Mouse (Mus musculus) forebrain, embryonic 12.5 days (tissue): ENCODE results near the gene Plekhg4. TPM values are rescaled to one million over a fixed set of nuclear protein-coding genes. Genes with fewer than 3 reads are reported as not detected.

Experiments
- ATAC-seq: fragments of 200-750 bp; cut with Nextera tagmentation; 2 replicates; pipeline ENCODE4 v1.8.0; 2017; ENCODE audit warnings: moderate TSS enrichment; ENCODE audit not compliant: low FRiP score
- H3K27ac ChIP-seq: fragments of 300-500 bp; sonication (generic); 2 replicates; pipeline ENCODE4 v1.5.1; 2016; ENCODE audit warnings: mild to moderate bottlenecking
- H3K27me3 ChIP-seq: fragments of 300-500 bp; sonication (generic); 2 replicates; pipeline ENCODE4 v1.6.1; 2016; ENCODE audit warnings: mild to moderate bottlenecking
- H3K36me3 ChIP-seq: fragments of 300-500 bp; sonication (generic); replicated peaks from 2 replicates; pipeline ENCODE4 v1.6.1; 2016; ENCODE audit warnings: mild to moderate bottlenecking
- H3K4me1 ChIP-seq: fragments of 300-500 bp; sonication (generic); 2 replicates; pipeline ENCODE4 v1.6.1; 2016
- H3K4me2 ChIP-seq: fragments of 300-500 bp; sonication (generic); 2 replicates; pipeline ENCODE4 v1.6.1; 2016; ENCODE audit warnings: mild to moderate bottlenecking, moderate library complexity
- H3K4me3 ChIP-seq: fragments of 300-500 bp; sonication (generic); replicated peaks from 2 replicates; pipeline ENCODE4 v1.5.1; 2016; ENCODE audit warnings: mild to moderate bottlenecking
- H3K9ac ChIP-seq: fragments of 300-500 bp; sonication (generic); 2 replicates; pipeline ENCODE4 v1.6.1; 2016; ENCODE audit warnings: mild to moderate bottlenecking
- H3K9me3 ChIP-seq: fragments of 300-500 bp; sonication (generic); 2 replicates; pipeline ENCODE4 v1.6.1; 2016
- WGBS: fragments of 180-500 bp; shearing (Covaris S2); methylation state at CpG from one replicate; pipeline ENCODE4 v1.1.7; 2016; 5-methylcytosine and 5-hydroxymethylcytosine counted together
- polyA plus RNA-seq: library from polyadenylated mRNA; unstranded; fragments of >200 nt; fragmentation: Nextera tagmentation; extraction: Ambion mirVana; gene quantifications from 2 replicates; pipeline ENCODE4 v1.2.1, GENCODE M21; 2016

The Plekhg4 gene
- polyA plus RNA-seq, 1 experiment from 2014 or later = 1.2 TPM

GRCm38 (mm10) chr8:105422006-105422405 is 48.9 kb downstream of the Plekhg4 start:
- H3K9me3 ChIP-seq = no peaks in the 10 kb centered on the region
- no peaks in the 10 kb centered on the region for H3K36me3 ChIP-seq
- H3K27me3 ChIP-seq = no peaks in the 10 kb centered on the region
- no peaks in the 10 kb centered on the region for H3K4me1 ChIP-seq
- ATAC-seq = no peak
- H3K9ac ChIP-seq = no peak overlapping the region
- no peak overlapping the region for H3K4me2 ChIP-seq
- H3K27ac ChIP-seq = no peak overlapping the region
- 63% methylated on average over 1 of the region's 1 CpGs for WGBS
- H3K4me3 ChIP-seq = no peak overlapping the region

- Histone ChIP-seq H3K27ac (no peak overlapping the region), H3K4me1 (peaks cover under 1% of the 10 kb centered on the region; the same call in 1 of the 2 replicates), H3K9me3 (no peaks in the 10 kb centered on the region), H3K36me3 (no peaks in the 10 kb centered on the region), H3K4me3 (no peak overlapping the region), H3K4me2 (no peak overlapping the region), H3K9ac (no peak overlapping the region), H3K27me3 (no peaks in the 10 kb centered on the region)
- no peak for ATAC-seq
- 86% methylated on average over 6 of the region's 6 CpGs for WGBS
Observed at GRCm38 (mm10) chr8:105426878-105427277, 53.8 kb downstream of the Plekhg4 start.

GRCm38 (mm10) chr8:105431743-105432515 is 58.9 kb downstream of the Plekhg4 start:
- no peak overlapping the region for H3K4me3 ChIP-seq
- no peaks in the 10 kb centered on the region for H3K9me3 ChIP-seq
- no peak overlapping the region for H3K27ac ChIP-seq
- 43% methylated on average over 7 of the region's 7 CpGs for WGBS
- no peaks in the 10 kb centered on the region for H3K27me3 ChIP-seq
- no peaks in the 10 kb centered on the region for H3K36me3 ChIP-seq
- no peak for ATAC-seq
- H3K4me1 ChIP-seq = peaks cover 19% of the 10 kb centered on the region
- H3K9ac ChIP-seq = no peak overlapping the region
- H3K4me2 ChIP-seq = no peak overlapping the region

Other genes starting within 250 kb of the Plekhg4 start
- gene Ces4a, start 241.5 kb upstream of the Plekhg4 start, polyA plus RNA-seq = not detected in 2 replicates
- 58.3 and 60.0 TPM in 2 replicates for gene Cbfb, start 202.6 kb upstream of the Plekhg4 start, polyA plus RNA-seq
- 26.5 and 27.8 TPM in 2 replicates for gene D230025D16Rik, start 148.1 kb upstream of the Plekhg4 start, polyA plus RNA-seq
- 3.3 and 4.5 TPM in 2 replicates for gene B3gnt9, start 118.1 kb upstream of the Plekhg4 start, polyA plus RNA-seq
- 10.8 and 11.0 TPM in 2 replicates for gene Tradd, start 108.7 kb upstream of the Plekhg4 start, polyA plus RNA-seq
- 0.54 and 0.68 TPM in 2 replicates for gene Fbxl8, start 108.6 kb upstream of the Plekhg4 start, polyA plus RNA-seq
- gene Hsf4, start 103.5 kb upstream of the Plekhg4 start, polyA plus RNA-seq = 0.11 TPM in 1 of 2 replicates, not detected in the other
- 3.3 TPM in 2 replicates for gene Nol3, start 97.1 kb upstream of the Plekhg4 start, polyA plus RNA-seq
- 47.6 and 53.0 TPM in 2 replicates for gene 4931428F04Rik, start 83.4 kb upstream of the Plekhg4 start, polyA plus RNA-seq
- 10.4 and 11.2 TPM in 2 replicates for gene Exoc3l, start 77.2 kb upstream of the Plekhg4 start, polyA plus RNA-seq
- 79.1 and 80.1 TPM in 2 replicates for gene E2f4, start 75.6 kb upstream of the Plekhg4 start, polyA plus RNA-seq
- 1.3 and 1.4 TPM in 2 replicates for gene Elmo3, start 67.7 kb upstream of the Plekhg4 start, polyA plus RNA-seq
- 0.78 and 1.1 TPM in 2 replicates for gene Lrrc29, start 47.0 kb upstream of the Plekhg4 start, polyA plus RNA-seq
- gene Tmem208, start 46.9 kb upstream of the Plekhg4 start, polyA plus RNA-seq = 87.5 and 89.7 TPM in 2 replicates
- 1.4 and 1.6 TPM in 2 replicates for gene Fhod1, start 25.3 kb upstream of the Plekhg4 start, polyA plus RNA-seq
- 5.6 and 6.4 TPM in 2 replicates for gene Slc9a5, start 24.4 kb upstream of the Plekhg4 start, polyA plus RNA-seq
- 0.13 TPM in 1 of 2 replicates, not detected in the other for gene Kctd19, start 40.2 kb downstream of the Plekhg4 start, polyA plus RNA-seq
- gene Lrrc36, start 40.3 kb downstream of the Plekhg4 start, polyA plus RNA-seq = 1.2 and 1.4 TPM in 2 replicates
- 39.9 and 41.3 TPM in 2 replicates for gene Tppp3, start 98.3 kb downstream of the Plekhg4 start, polyA plus RNA-seq
- gene Zdhhc1, start 123.6 kb downstream of the Plekhg4 start, polyA plus RNA-seq = 24.7 and 26.1 TPM in 2 replicates
- gene Hsd11b2, start 145.5 kb downstream of the Plekhg4 start, polyA plus RNA-seq = 10.9 and 12.0 TPM in 2 replicates
- 94.3 and 95.4 TPM in 2 replicates for gene Atp6v0d1, start 192.8 kb downstream of the Plekhg4 start, polyA plus RNA-seq
- gene Ripor1, start 232.0 kb downstream of the Plekhg4 start, polyA plus RNA-seq = 17.3 and 18.8 TPM in 2 replicates